Mouse (Mus musculus) brain, embryonic 14.5 days (tissue): Measurements from ENCODE around the gene Ppfibp2.

ENCODE experiments used
- CTCF ChIP-seq: fragments of 200-500 bp; IDR thresholded peaks from 2 replicates; pipeline ENCODE4 v1.5.1; 2012; ENCODE audit warnings: inconsistent platforms, mild to moderate bottlenecking, moderate library complexity, borderline replicate concordance; ENCODE audit not compliant: insufficient read depth, insufficient read length; ENCODE audit errors: extremely low read depth
- POLR2A ChIP-seq: fragments of 200-500 bp; IDR thresholded peaks from 2 replicates; pipeline ENCODE4 v1.6.1; 2012; ENCODE audit warnings: mild to moderate bottlenecking, inconsistent platforms, borderline replicate concordance; ENCODE audit not compliant: poor library complexity, insufficient read depth, insufficient read length, severe bottlenecking; ENCODE audit errors: extremely low read depth

DNA sequence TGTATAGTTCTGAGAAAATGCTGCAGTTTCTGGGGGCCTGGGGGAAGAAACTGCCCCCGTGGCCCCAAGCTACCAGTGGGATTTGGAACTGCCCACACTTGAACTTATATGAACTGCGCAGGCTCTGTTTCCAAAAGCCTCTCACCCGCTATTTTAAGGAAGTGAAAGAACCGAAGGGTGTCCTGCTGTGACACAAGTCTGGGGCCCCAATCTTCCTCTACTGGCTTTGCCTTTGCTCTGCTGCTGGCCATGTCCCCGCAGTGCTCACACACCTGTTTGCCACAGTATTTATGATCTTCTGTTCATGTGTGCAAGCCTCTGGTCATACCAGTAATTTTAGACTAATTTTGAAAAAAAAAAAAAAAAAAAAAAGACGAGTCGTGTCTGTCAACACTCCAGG is 1.1 kb upstream of the Ppfibp2 start:
- TF ChIP-seq CTCF (no peak), POLR2A (no peak)
